Mouse (Mus musculus) liver, adult 2 months (tissue): Measurements from ENCODE around the gene Olfr69.

ENCODE experiments used
- CTCF ChIP-seq: fragments of 200-500 bp; IDR thresholded peaks from 2 replicates; pipeline ENCODE4 v1.5.1; 2011; ENCODE audit warnings: low read depth, low read length, control low read depth
- POLR2A ChIP-seq: fragments of 200-500 bp; IDR thresholded peaks from 2 replicates; pipeline ENCODE4 v1.6.1; 2011; ENCODE audit warnings: low read length, control low read depth; ENCODE audit not compliant: insufficient read depth; ENCODE audit errors: extremely low read depth

- TF ChIP-seq CTCF: no peak
- TF ChIP-seq POLR2A: no peak
Observed at GRCm38 (mm10) chr7:103809801-103810155, 38.4 kb upstream of the Olfr69 start.
